Mouse (Mus musculus): Measurements from ENCODE around the gene Sfxn1. TPM values are rescaled to one million over a fixed set of nuclear protein-coding genes. Genes with fewer than 3 reads are reported as not detected.

Sfxn1 gene
- total and polyA plus RNA-seq, 2 experiments from 2014 or later = 81.8 to 137 TPM

DNA sequence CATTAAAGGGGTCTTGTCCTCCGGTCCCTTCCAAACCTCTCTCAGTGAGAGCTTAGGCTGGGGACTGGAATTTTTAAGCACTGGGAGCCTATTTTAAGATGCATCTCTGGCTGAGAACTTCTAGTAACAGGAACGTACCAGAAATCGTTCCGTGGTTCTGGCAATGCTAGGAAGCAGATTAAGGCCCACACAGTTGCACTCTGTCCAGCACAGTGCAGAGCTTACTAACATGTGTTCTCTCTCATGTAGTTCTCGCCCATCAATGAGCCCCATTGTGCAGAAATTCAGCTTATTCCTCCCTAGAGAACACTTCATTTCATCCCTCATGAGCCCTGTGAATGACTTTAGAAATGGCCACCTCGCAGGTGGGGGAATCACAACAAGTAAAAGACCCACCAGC, 44.1 kb downstream of the Sfxn1 start:
- 78% methylated on average over 6 of the region's 6 CpGs for WGBS
- Histone ChIP-seq H3K4me3 (ENCODE audit: low read depth, low read length) (no peak overlapping the region), H3K4me1 (ENCODE audit: insufficient read depth, low read length) (no peaks in the 10 kb centered on the region), H3K27ac (ENCODE audit: low read depth, low read length) (no peak overlapping the region), H3K9me3 (ENCODE audit: low read length) (no peaks in the 10 kb centered on the region), H3K36me3 (ENCODE audit: insufficient read depth, low read length) (no peaks in the 10 kb centered on the region), H3K4me2 (ENCODE audit: low read depth, low read length, poor library complexity, severe bottlenecking) (no peak overlapping the region), H3K27me3 (ENCODE audit: insufficient read depth, low read length) (no peaks in the 10 kb centered on the region; the same call in 1 of the 2 replicates), H3K9ac (replicated peaks; ENCODE audit: low read length, poor library complexity, severe bottlenecking) (no peak overlapping the region)
- TF ChIP-seq CTCF (IDR thresholded peaks at IDR 0.05) = no peak
- DNase-seq (ENCODE audit: low spot score) = no peak
- ATAC-seq (ENCODE audit: low FRiP score) = no peak

DNA sequence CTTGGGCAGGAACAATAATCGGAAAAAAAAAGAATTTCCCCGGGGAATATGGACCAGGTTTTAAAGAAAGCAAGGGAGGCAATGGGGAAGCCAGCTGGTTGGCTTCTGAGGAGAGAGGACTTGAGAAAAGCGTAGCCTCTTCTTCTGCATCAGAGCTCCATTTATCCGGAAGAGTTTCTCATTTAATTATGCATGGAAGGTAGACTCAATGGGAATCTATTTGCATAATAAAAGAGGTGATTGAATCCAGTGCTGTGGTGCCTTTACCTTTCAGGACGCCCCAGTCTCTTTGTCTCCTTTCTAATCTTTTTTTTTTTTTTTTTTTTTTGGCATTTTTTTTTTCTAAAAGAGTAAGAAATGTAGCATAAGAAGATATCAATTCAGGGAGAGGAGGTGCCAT, 46.7 kb downstream of the Sfxn1 start:
- no peaks in the 10 kb centered on the region for H3K27me3 ChIP-seq (ENCODE audit: insufficient read depth, low read length)
- H3K9me3 ChIP-seq (ENCODE audit: low read length) = no peaks in the 10 kb centered on the region
- no peaks in the 10 kb centered on the region for H3K36me3 ChIP-seq (ENCODE audit: insufficient read depth, low read length)
- no peak overlapping the region for H3K9ac ChIP-seq (replicated peaks; ENCODE audit: low read length, poor library complexity, severe bottlenecking)
- H3K4me2 ChIP-seq (ENCODE audit: low read depth, low read length, poor library complexity, severe bottlenecking) = no peak overlapping the region
- 15% methylated on average over 5 of the region's 5 CpGs for WGBS
- DNase-seq (ENCODE audit: low spot score) (peak; percentile 28), ATAC-seq (ENCODE audit: low FRiP score) (no peak)
- H3K4me1 ChIP-seq (ENCODE audit: insufficient read depth, low read length) = no peaks in the 10 kb centered on the region
- no peak overlapping the region for H3K27ac ChIP-seq (ENCODE audit: low read depth, low read length)
- H3K4me3 ChIP-seq (ENCODE audit: low read depth, low read length) = no peak overlapping the region
- no peak for TF ChIP-seq CTCF (IDR thresholded peaks at IDR 0.05)

DNA sequence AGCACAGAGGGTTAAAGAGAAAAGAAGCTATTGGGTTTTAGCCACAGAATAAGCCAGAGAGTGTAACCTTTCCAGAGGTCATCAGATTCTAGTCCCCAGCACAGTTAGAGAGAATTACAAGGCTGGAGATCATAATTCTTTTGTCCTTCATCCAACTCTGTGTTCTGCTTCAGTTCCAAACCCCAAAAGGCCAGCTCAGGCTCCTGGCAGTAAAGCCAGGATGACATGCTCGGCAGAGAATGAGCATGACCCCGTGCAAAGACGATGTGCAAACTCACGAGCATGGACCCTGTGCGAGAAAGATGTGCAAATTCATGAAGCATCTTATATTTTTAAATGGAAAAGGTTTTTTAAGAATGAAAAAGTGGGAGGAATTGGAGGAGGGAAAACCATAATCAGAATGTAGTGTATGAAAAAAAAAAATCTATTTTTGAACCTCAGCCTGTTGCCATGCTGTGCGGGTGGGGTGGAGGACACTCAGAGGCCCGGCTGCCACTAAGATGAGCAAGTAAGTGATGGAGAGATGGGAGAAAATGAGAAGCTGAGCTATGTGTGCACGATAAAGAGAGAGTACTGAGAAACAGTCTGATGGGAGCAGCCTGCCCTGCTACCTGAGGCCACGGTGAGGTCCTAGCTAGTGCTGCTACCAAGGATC, 66.2 kb downstream of the Sfxn1 start:
- no peak for DNase-seq (ENCODE audit: low spot score)
- Histone ChIP-seq H3K9ac (replicated peaks; ENCODE audit: low read length, poor library complexity, severe bottlenecking) (no peak overlapping the region), H3K4me1 (ENCODE audit: insufficient read depth, low read length) (no peaks in the 10 kb centered on the region), H3K4me2 (ENCODE audit: low read depth, low read length, poor library complexity, severe bottlenecking) (no peak overlapping the region), H3K9me3 (ENCODE audit: low read length) (no peaks in the 10 kb centered on the region), H3K36me3 (ENCODE audit: insufficient read depth, low read length) (no peaks in the 10 kb centered on the region), H3K27ac (ENCODE audit: low read depth, low read length) (no peak overlapping the region), H3K27me3 (ENCODE audit: insufficient read depth, low read length) (no peaks in the 10 kb centered on the region), H3K4me3 (ENCODE audit: low read depth, low read length) (no peak overlapping the region)
- ATAC-seq (ENCODE audit: low FRiP score) = no peak
- TF ChIP-seq CTCF (IDR thresholded peaks at IDR 0.05) = no peak
- 69% methylated on average over 9 of the region's 9 CpGs for WGBS

DNA sequence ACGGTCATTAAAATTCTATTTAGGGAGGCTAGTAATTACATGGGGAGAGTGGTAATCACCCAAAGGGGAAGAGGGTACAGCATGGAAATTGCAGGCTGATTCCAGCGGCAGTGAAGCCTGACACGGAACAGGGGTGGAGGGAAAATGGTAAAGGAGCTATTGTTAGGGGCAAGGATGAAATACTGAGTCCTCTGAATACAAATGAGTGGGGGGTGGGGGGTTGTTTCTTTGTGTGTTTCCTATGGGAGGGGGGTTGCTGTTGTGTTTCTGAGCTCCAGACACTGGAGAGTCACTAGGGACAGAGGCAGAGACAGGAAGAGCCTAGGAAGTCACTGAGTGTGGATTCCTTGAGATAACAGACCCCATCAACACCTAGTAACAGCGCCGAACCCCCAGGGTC, 72.1 kb downstream of the Sfxn1 start:
- no peak overlapping the region for H3K4me3 ChIP-seq (ENCODE audit: low read depth, low read length)
- TF ChIP-seq CTCF (IDR thresholded peaks at IDR 0.05) = no peak
- DNase-seq (ENCODE audit: low spot score) (no peak), ATAC-seq (ENCODE audit: low FRiP score) (no peak)
- H3K27ac ChIP-seq (ENCODE audit: low read depth, low read length) = no peak overlapping the region
- H3K9ac ChIP-seq (replicated peaks; ENCODE audit: low read length, poor library complexity, severe bottlenecking) = no peak overlapping the region
- H3K36me3 ChIP-seq (ENCODE audit: insufficient read depth, low read length) = no peaks in the 10 kb centered on the region
- H3K4me1 ChIP-seq (ENCODE audit: insufficient read depth, low read length) = 0 out of 2 replicates have a peak, but pooled peaks cover 2% of the 10 kb centered on the region
- WGBS = 26% methylated on average over 5 of the region's 5 CpGs
- H3K4me2 ChIP-seq (ENCODE audit: low read depth, low read length, poor library complexity, severe bottlenecking) = no peak overlapping the region
- H3K27me3 ChIP-seq (ENCODE audit: insufficient read depth, low read length) = no peaks in the 10 kb centered on the region
- H3K9me3 ChIP-seq (ENCODE audit: low read length) = no peaks in the 10 kb centered on the region

DNA sequence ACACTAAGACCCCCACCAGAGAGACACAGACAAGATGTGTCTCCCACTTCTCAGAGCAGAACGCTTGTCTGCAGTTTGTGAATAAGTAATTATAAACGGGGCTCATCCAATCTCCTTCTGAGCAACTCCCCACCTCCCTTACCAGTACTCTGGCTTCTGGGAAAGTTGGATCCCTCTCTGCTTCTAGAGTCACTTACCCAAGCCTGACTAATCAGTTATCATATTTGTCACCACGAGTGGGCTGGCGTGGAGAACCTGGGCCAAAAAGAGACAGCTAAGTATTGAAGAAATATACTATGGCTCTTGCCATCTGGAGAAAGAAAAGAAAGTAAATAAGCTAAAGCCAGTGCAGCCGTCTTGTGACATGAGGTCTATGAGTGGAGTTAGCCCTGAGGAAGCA, 73.0 kb downstream of the Sfxn1 start:
- TF ChIP-seq CTCF (IDR thresholded peaks at IDR 0.05) = no peak
- H3K27me3 ChIP-seq (ENCODE audit: insufficient read depth, low read length) = no peaks in the 10 kb centered on the region
- no peak overlapping the region for H3K9ac ChIP-seq (replicated peaks; ENCODE audit: low read length, poor library complexity, severe bottlenecking)
- no peak overlapping the region for H3K4me2 ChIP-seq (ENCODE audit: low read depth, low read length, poor library complexity, severe bottlenecking)
- DNase-seq (ENCODE audit: low spot score) (no peak), ATAC-seq (ENCODE audit: low FRiP score) (no peak)
- H3K4me1 ChIP-seq (ENCODE audit: insufficient read depth, low read length) = 0 out of 2 replicates have a peak, but pooled peaks cover 2% of the 10 kb centered on the region
- H3K36me3 ChIP-seq (ENCODE audit: insufficient read depth, low read length) = no peaks in the 10 kb centered on the region
- no peak overlapping the region for H3K27ac ChIP-seq (ENCODE audit: low read depth, low read length)
- no peaks in the 10 kb centered on the region for H3K9me3 ChIP-seq (ENCODE audit: low read length)
- 56% methylated on average over 5 of the region's 5 CpGs for WGBS
- H3K4me3 ChIP-seq (ENCODE audit: low read depth, low read length) = no peak overlapping the region

DNA sequence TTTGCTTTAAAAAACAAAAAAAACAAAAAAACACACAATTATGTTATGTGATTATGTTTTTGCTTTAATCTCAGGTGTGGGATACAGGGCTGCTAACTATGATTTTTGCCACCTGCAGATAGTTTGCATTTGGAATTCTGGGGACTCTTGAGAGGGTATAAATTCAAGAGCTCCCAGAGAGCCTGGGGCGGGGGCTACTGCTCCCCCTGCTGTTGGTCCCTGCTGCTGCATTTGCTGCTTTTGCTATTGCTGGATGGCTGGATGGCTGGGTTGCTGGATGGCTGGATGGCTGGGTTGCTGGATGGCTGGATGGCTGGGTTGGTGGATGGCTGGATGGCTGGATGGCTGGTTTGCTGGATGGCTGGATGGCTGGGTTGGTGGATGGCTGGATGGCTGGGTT, 75.7 kb downstream of the Sfxn1 start:
- DNase-seq (ENCODE audit: low spot score) = no peak
- no peaks in the 10 kb centered on the region for H3K9me3 ChIP-seq (ENCODE audit: low read length)
- no peak overlapping the region for H3K9ac ChIP-seq (replicated peaks; ENCODE audit: low read length, poor library complexity, severe bottlenecking)
- H3K27ac ChIP-seq (ENCODE audit: low read depth, low read length) = no peak overlapping the region
- peak; percentile 34 for TF ChIP-seq CTCF (IDR thresholded peaks at IDR 0.05)
- no peak overlapping the region for H3K4me3 ChIP-seq (ENCODE audit: low read depth, low read length)
- no peak for ATAC-seq (ENCODE audit: low FRiP score)
- H3K4me2 ChIP-seq (ENCODE audit: low read depth, low read length, poor library complexity, severe bottlenecking) = no peak overlapping the region
- H3K4me1 ChIP-seq (ENCODE audit: insufficient read depth, low read length) = 0 out of 2 replicates have a peak, but pooled peaks cover 2% of the 10 kb centered on the region
- H3K27me3 ChIP-seq (ENCODE audit: insufficient read depth, low read length) = no peaks in the 10 kb centered on the region
- 79% methylated on average over 1 of the region's 1 CpGs for WGBS
- H3K36me3 ChIP-seq (ENCODE audit: insufficient read depth, low read length) = no peaks in the 10 kb centered on the region
